Mouse (Mus musculus) left cerebral cortex, postnatal 14 days (tissue): ENCODE measurements around the gene Gm10354. TPM values are rescaled to one million over a fixed set of nuclear protein-coding genes. Genes with fewer than 3 reads are reported as not detected.
"Not testable (repeated sequence)": the region's sequence is repeated elsewhere in the genome, so short reads cannot be mapped to it uniquely, and the experiment has no call there.

Source experiments
- DNase-seq, 2 experiments: peaks; one replicate each; pipeline ENCODE4 v3.0.0; 2021 to 2022; ENCODE audit warnings: low spot score in 2 of 2, mixed read lengths in 1 of 2
- intact Hi-C: fragments of 180-260 bp; cut with DNase I; formaldehyde crosslinking; loops from one replicate; pipeline ENCODE4 v1.15.1; 2025
- long read RNA-seq, 2 experiments: library from polyadenylated mRNA; stranded (forward); transcript quantifications; one replicate each; pipeline ENCODE4 v2.0.0; 2021
- total RNA-seq, 2 experiments: library from RNA; stranded (reverse); gene quantifications; 2 replicates each; pipeline ENCODE4 v1.2.3; 2021

The Gm10354 gene
- not detected for total RNA-seq
- long read RNA-seq, experiment 1: 0 reads
- long read RNA-seq, experiment 2: 0 reads

GRCm38 (mm10) chr5:14978835-14979234 lies at the start of gene Gm10354:
Gene Gm10354 (minus strand): TSS chr5:14978935.
- intact Hi-C loops: not testable (repeated sequence)

GRCm38 (mm10) chr5:15024316-15024715 lies 45.6 kb upstream of the Gm10354 start:
- DNase-seq, intact Hi-C loops: not testable (repeated sequence)

More at GRCm38 (mm10) chr5:14978835-14979234, at the start of gene Gm10354:
- not testable (repeated sequence) for DNase-seq

GRCm38 (mm10) chr5:15020067-15020466 lies 41.3 kb upstream of the Gm10354 start:
- DNase-seq, intact Hi-C loops: not testable (repeated sequence)

- intact Hi-C loops, DNase-seq: not testable (repeated sequence)
These were observed 32.2 kb upstream of the Gm10354 start for GRCm38 (mm10) chr5:15010639-15011582.

GRCm38 (mm10) chr5:15006907-15007306 lies 28.2 kb upstream of the Gm10354 start:
- DNase-seq, intact Hi-C loops: not testable (repeated sequence)

GRCm38 (mm10) chr5:15006288-15006687 lies 27.6 kb upstream of the Gm10354 start:
- intact Hi-C loops, DNase-seq: not testable (repeated sequence)

- DNase-seq, intact Hi-C loops: not testable (repeated sequence)
These were observed 26.8 kb upstream of the Gm10354 start for GRCm38 (mm10) chr5:15005584-15005983.

GRCm38 (mm10) chr5:15004569-15005562 lies 26.1 kb upstream of the Gm10354 start:
- DNase-seq: not testable (repeated sequence)

GRCm38 (mm10) chr5:14998077-14998476 lies 19.3 kb upstream of the Gm10354 start:
- intact Hi-C loops: not testable (repeated sequence)

More at GRCm38 (mm10) chr5:15004569-15005562, 26.1 kb upstream of the Gm10354 start:
- intact Hi-C loops: not testable (repeated sequence)

GRCm38 (mm10) chr5:14997556-14997955 lies 18.8 kb upstream of the Gm10354 start:
- intact Hi-C loops, DNase-seq: not testable (repeated sequence)

More at GRCm38 (mm10) chr5:14998077-14998476, 19.3 kb upstream of the Gm10354 start:
- DNase-seq: not testable (repeated sequence)

GRCm38 (mm10) chr5:14996670-14997249 lies 18.0 kb upstream of the Gm10354 start:
- intact Hi-C loops: not testable (repeated sequence)

GRCm38 (mm10) chr5:14994124-14994523 lies 15.4 kb upstream of the Gm10354 start:
- intact Hi-C loops, DNase-seq: not testable (repeated sequence)

More at GRCm38 (mm10) chr5:14996670-14997249, 18.0 kb upstream of the Gm10354 start:
- DNase-seq: not testable (repeated sequence)

GRCm38 (mm10) chr5:14990375-14991158 lies 11.8 kb upstream of the Gm10354 start:
- intact Hi-C loops, DNase-seq: not testable (repeated sequence)

GRCm38 (mm10) chr5:14986649-14987387 lies 8.1 kb upstream of the Gm10354 start:
- intact Hi-C loops, DNase-seq: not testable (repeated sequence)

GRCm38 (mm10) chr5:14977368-14977767 lies 1.4 kb downstream of the Gm10354 start:
- intact Hi-C loops, DNase-seq: not testable (repeated sequence)

GRCm38 (mm10) chr5:14975294-14975693 lies 3.4 kb downstream of the Gm10354 start:
- intact Hi-C loops, DNase-seq: not testable (repeated sequence)

GRCm38 (mm10) chr5:14972841-14973240 lies 5.9 kb downstream of the Gm10354 start:
- DNase-seq: not testable (repeated sequence)

More at GRCm38 (mm10) chr5:14972841-14973240, 5.9 kb downstream of the Gm10354 start:
- intact Hi-C loops: not testable (repeated sequence)
